Mouse (Mus musculus) spleen, adult 18-20 months (tissue): ENCODE results near the gene Relt.
"Not testable (repeated sequence)": the region's sequence is repeated elsewhere in the genome, so short reads cannot be mapped to it uniquely, and the experiment has no call there.

ENCODE experiments used
- DNase-seq, 2 experiments: peaks; one replicate each; pipeline ENCODE4 v3.0.0; 2022; ENCODE audit warnings: mixed read lengths in 2 of 2

The Relt gene

GRCm38 (mm10) chr7:100873197-100873596 is 10.0 kb upstream of the Relt start:
- no peak for DNase-seq

GRCm38 (mm10) chr7:100871892-100872291 is 8.6 kb upstream of the Relt start:
- DNase-seq = no peak

- no peak for DNase-seq
These were observed 8.1 kb upstream of the Relt start for GRCm38 (mm10) chr7:100871355-100871754.

- no peak for DNase-seq
These were observed 6.8 kb upstream of the Relt start for GRCm38 (mm10) chr7:100869877-100870629.

GRCm38 (mm10) chr7:100868551-100868950 is 5.3 kb upstream of the Relt start:
- peak; percentile 35 to 43 for DNase-seq

GRCm38 (mm10) chr7:100867561-100867960 is 4.3 kb upstream of the Relt start:
- no peak for DNase-seq

GRCm38 (mm10) chr7:100866675-100867074 is 3.4 kb upstream of the Relt start:
- DNase-seq = peak; percentile 46 to 76

- no peak for DNase-seq
These were observed 893 bp downstream of the Relt start for GRCm38 (mm10) chr7:100862353-100862752.

GRCm38 (mm10) chr7:100861209-100861608 is 2.0 kb downstream of the Relt start:
- no peak for DNase-seq

GRCm38 (mm10) chr7:100860450-100860849 is 2.8 kb downstream of the Relt start:
- DNase-seq = no peak

- peak; percentile 80 to 86 for DNase-seq
These were observed 7.3 kb downstream of the Relt start for GRCm38 (mm10) chr7:100855795-100856573.

- DNase-seq = no peak
These were observed 7.9 kb downstream of the Relt start for GRCm38 (mm10) chr7:100855300-100855699.

GRCm38 (mm10) chr7:100854861-100855260 is 8.4 kb downstream of the Relt start:
- no peak for DNase-seq

- no peak for DNase-seq
These were observed 9.0 kb downstream of the Relt start for GRCm38 (mm10) chr7:100854137-100854814.

GRCm38 (mm10) chr7:100853396-100853795 is 9.8 kb downstream of the Relt start:
- peak in 1 of 2 experiments; percentile 26 for DNase-seq

GRCm38 (mm10) chr7:100851481-100852356 is 11.5 kb downstream of the Relt start:
- peak in 1 of 2 experiments; percentile 9 for DNase-seq

GRCm38 (mm10) chr7:100849508-100849907 is 13.7 kb downstream of the Relt start:
- DNase-seq = no peak

GRCm38 (mm10) chr7:100848744-100849143 is 14.5 kb downstream of the Relt start:
- DNase-seq = peak; percentile 55 to 80

GRCm38 (mm10) chr7:100847131-100847530 is 16.1 kb downstream of the Relt start:
- DNase-seq = no peak

- DNase-seq = not testable (repeated sequence)
These were observed 17.2 kb downstream of the Relt start for GRCm38 (mm10) chr7:100846033-100846432.

GRCm38 (mm10) chr7:100845412-100845811 is 17.8 kb downstream of the Relt start:
- DNase-seq = peak; percentile 44 to 46

- no peak for DNase-seq
These were observed 18.2 kb downstream of the Relt start for GRCm38 (mm10) chr7:100845026-100845400.
